Mouse (Mus musculus) 416B (cell line): ENCODE data around the gene Nrxn1.
"Not testable (repeated sequence)": the region's sequence is repeated elsewhere in the genome, so short reads cannot be mapped to it uniquely, and the experiment has no call there.

Experiments used
- DNase-seq: peaks from one replicate; pipeline ENCODE4 v3.0.0; 2011; ENCODE audit warnings: low read depth

Gene Nrxn1

GRCm38 (mm10) chr17:90271165-90271564 is 821.7 kb downstream of the Nrxn1 start:
- no peak for DNase-seq

GRCm38 (mm10) chr17:90269143-90269542 is 823.7 kb downstream of the Nrxn1 start:
- peak; percentile 14 for DNase-seq

DNA sequence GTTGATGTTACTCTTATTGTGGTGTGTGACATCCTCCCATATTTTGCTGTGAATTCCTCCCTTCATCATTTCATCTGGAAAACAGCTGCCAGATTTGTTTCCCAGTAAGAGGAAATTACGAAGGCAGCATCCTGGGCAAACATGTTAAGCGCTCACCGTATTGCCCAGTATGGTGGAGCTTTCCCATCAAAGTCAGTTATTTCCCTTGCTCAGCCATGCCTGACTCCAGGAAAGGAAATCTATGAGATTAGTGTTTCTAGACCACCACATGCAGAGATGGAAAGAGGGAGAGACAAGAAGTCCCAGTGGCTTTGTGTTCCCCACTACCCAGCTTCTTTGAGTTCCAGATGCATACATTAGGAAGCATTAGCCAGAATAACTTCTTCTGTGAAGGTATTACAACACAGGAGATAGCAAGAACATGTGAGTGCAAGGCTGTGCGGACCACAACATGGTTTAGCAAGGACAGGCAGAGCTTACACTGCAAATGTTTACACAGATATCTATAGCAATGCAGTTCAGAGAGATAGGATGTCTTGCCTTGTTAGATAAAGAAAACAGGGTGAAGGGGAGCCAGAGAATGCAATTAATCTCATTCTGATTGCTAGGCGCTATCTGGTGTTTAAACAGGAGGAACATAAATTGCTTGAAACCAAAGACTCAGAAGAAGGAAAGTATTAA is 839.3 kb downstream of the Nrxn1 start:
- DNase-seq, result peak; percentile 44

DNA sequence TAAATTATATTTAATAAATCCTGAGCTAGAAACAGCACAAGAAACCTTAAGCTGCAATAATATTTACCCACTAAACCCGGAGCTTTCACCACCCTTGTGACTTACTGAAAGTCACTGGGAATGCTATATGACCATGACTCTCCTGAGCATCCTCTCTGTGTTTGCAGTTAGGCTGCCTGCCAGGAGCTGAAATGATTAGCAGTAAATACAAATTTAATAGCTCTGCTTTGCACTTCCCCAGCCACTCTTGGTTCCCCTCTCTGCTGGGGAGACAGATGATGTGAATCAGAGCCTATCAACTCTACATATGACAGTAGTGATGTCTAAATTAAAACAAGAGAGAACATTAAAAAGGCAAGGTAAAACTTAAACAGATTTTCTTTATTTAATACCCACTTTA is 840.7 kb downstream of the Nrxn1 start:
- no peak for DNase-seq

GRCm38 (mm10) chr17:90247071-90247849 is 845.6 kb downstream of the Nrxn1 start:
- no peak for DNase-seq

DNA sequence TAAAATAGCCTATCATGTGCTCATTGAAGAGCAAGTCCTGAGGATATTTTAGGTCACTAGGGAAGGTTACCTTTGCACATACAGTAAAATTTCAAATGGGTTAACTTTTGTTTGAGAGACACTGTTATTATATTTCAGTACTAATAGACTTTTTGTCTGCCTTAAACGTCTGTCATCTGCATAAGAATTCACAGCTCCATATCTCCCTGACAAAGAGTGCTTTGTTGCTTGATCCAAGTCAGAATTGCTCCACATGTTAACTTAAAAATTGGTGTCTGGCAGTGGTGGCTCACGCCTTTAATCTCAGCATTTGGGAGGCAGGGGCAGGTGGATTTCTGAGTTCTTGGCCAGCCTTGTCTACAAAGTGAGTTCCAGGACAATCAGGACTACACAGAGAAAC is 848.5 kb downstream of the Nrxn1 start:
- DNase-seq, result no peak

DNA sequence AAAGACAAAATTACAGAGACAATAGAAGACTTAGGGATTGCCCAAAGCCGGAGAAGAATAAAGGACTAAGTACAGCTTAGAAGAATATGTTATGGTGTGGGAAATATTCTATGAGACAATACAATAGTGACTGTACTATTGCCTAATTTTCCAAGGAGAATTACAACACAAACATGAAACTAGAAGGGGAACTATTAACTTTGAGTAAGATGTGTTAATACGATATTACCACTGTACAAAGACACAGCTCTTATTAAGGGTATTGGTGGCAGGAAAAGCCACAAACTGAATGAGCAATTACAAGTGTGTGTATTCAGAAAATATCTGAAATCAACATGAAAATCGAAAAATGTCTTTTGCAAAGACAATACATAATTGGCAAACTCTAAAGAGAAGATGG is 853.9 kb downstream of the Nrxn1 start:
- peak; percentile 7 for DNase-seq

- no peak for DNase-seq
Measured at GRCm38 (mm10) chr17:90238517-90238916, 854.4 kb downstream of the Nrxn1 start.

DNA sequence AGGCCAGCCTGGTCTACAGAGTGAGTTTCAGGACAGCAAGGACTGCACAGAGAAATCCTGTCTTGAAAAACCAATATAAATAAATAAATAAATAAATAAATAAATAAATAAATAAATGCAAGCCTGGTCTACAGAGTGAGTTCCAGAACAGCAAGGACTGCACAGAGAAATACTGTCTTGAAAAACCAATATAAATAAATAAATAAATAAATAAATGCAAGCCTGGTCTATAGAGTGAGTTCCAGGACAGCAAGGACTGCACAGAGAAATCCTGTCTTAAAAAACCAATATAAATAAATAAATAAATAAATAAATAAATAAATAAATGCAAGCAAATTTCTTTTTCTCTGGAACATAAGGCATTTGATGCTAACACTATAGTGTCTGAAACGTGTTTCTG is 857.2 kb downstream of the Nrxn1 start:
- not testable (repeated sequence) for DNase-seq

GRCm38 (mm10) chr17:90234806-90235205 is 858.1 kb downstream of the Nrxn1 start:
- no peak for DNase-seq

- DNase-seq, result no peak
Measured at GRCm38 (mm10) chr17:90208547-90208946, 884.3 kb downstream of the Nrxn1 start.

- DNase-seq, result no peak
Measured at GRCm38 (mm10) chr17:90207617-90208016, 885.3 kb downstream of the Nrxn1 start.

- DNase-seq, result no peak
Measured at GRCm38 (mm10) chr17:90203993-90204392, 888.9 kb downstream of the Nrxn1 start.

DNA sequence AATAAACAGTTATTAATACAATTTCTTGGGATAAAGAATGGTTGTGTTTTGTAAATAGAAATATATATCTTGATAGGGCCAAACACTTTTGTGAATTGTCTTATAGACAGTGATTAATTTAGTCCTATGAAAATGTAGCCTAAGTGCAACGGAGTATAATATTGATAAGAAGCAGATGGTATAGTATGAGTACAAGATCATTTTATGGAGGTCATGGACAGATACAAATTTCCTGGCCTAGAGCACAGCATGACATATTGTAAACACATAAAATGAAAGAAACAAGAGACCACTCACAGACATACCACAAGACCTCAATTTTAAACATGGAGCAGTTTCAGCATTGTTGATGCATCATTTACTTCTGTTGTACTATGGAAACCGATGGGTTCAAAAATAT is 890.1 kb downstream of the Nrxn1 start:
- no peak for DNase-seq

GRCm38 (mm10) chr17:90196772-90197171 is 896.1 kb downstream of the Nrxn1 start:
- no peak for DNase-seq

DNA sequence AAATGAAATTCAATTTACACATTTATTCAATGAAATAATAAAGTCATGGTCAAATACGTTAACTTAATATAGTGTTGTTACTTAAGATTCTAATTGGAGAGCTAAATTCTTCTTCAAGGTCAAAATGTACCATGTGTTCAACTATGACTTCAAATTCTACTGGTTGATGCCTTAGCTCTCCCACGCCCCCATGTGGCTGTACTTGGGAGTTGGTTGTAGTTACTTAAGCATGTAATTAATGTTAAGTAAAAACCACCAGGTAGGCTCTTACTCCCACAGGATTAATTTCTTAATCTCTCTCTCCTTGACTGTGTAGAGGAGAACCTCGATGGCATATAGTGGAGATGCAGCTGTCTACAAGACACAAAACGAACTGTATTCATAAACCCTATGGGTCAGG is 951.3 kb downstream of the Nrxn1 start:
- peak; percentile 53 for DNase-seq

DNA sequence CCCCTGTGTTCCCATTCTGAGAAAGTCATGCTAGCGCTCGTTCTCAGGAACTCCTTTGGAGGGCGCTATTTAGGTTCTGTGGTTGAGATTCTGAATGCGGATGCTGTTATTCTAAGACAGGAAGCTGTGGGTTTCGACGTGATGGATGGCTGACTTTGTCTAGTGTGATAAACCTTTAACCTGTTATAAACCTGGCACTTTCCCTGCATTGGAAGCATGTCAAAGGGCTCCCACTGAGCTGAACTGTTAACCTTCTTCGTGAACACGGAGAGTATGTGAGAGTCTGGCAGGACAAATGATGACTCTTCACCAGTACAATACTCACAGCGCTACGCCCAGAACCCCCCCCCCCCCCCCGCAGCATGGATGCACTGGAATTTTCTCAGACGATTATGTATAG is 962.0 kb downstream of the Nrxn1 start:
- DNase-seq, result no peak

- DNase-seq, result no peak
Measured at GRCm38 (mm10) chr17:90129183-90129582, 963.7 kb downstream of the Nrxn1 start.

DNA sequence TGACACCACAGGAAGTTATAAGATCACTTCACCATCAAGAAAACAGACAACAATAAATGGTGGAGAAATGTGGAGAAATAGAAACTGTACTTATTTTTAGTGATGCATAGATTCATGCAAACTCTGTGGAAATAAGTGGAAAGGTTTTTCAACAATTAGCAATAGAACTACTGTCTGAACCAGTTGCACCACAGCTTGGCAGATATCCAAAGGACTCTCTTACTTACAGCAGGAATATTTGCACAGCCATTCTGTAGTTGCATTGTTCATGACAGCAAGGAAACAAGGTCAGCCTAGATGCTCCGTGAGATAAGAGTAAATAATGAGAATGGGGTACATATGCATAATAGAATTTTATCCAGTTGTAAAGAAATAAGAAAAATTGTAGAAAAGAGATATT is 965.3 kb downstream of the Nrxn1 start:
- peak; percentile 46 for DNase-seq

GRCm38 (mm10) chr17:90122796-90123481 is 969.9 kb downstream of the Nrxn1 start:
- DNase-seq, result no peak

GRCm38 (mm10) chr17:90116241-90116640 is 976.6 kb downstream of the Nrxn1 start:
- DNase-seq, result peak; percentile 38

DNA sequence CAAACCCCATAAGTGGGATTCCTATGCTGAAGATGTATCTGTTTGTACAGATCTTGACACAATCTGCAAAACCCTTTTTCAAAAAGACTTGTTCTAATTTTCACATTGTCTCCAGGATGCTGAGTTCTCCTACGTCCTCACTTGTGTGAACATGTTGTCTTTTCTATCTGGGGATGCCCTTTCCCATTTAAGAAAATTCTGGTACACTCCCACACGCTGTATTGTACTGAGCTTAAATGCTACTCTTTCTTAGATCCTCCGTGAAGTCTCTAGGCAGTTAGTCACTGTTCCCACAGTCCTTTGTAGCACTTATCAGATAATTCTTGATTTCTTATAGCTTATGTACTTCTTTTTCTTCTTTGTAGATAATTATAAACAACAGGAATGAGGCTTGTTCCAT is 997.9 kb downstream of the Nrxn1 start:
- no peak for DNase-seq

GRCm38 (mm10) chr17:90088314-90088650 is 1004.6 kb downstream of the Nrxn1 start:
- DNase-seq, result no peak
